Mouse (Mus musculus) stomach, postnatal 0 days (tissue): ENCODE results near the gene Kalrn. TPM values are rescaled to one million over a fixed set of nuclear protein-coding genes. Genes with fewer than 3 reads are reported as not detected.

Experiments
- ATAC-seq: fragments of 200-750 bp; cut with Nextera tagmentation; 2 replicates; pipeline ENCODE4 v1.8.0; 2017; ENCODE audit not compliant: low FRiP score, low TSS enrichment
- DNase-seq: peaks from one replicate; pipeline ENCODE4 v3.0.0-alpha.2; 2016; ENCODE audit warnings: low spot score
- H3K27ac ChIP-seq: fragments of 300-500 bp; sonication (generic); replicated peaks from 2 replicates; pipeline ENCODE4 v1.5.1; 2014; ENCODE audit warnings: mild to moderate bottlenecking, control low read depth
- H3K27me3 ChIP-seq: fragments of 300-500 bp; sonication (generic); 2 replicates; pipeline ENCODE4 v1.6.1; 2014; ENCODE audit warnings: low read length; ENCODE audit not compliant: control insufficient read depth, insufficient read depth
- H3K36me3 ChIP-seq: fragments of 300-500 bp; sonication (generic); 2 replicates; pipeline ENCODE4 v1.6.1; 2014; ENCODE audit warnings: low read length, mixed read lengths; ENCODE audit not compliant: control insufficient read depth, insufficient read depth
- H3K4me1 ChIP-seq: fragments of 300-500 bp; sonication (generic); replicated peaks from 2 replicates; pipeline ENCODE4 v1.6.1; 2014; ENCODE audit warnings: antibody characterized with exemption; ENCODE audit not compliant: control insufficient read depth, insufficient read depth
- H3K4me2 ChIP-seq: fragments of 300-500 bp; sonication (generic); replicated peaks from 2 replicates; pipeline ENCODE4 v1.6.1; 2014; ENCODE audit warnings: low read depth, mild to moderate bottlenecking, control low read depth, moderate library complexity
- H3K4me3 ChIP-seq: fragments of 300-500 bp; sonication (generic); 2 replicates; pipeline ENCODE4 v1.5.1; 2014; ENCODE audit warnings: low read depth, low read length, control low read depth
- H3K9ac ChIP-seq: fragments of 300-500 bp; sonication (generic); 2 replicates; pipeline ENCODE4 v1.6.1; 2014; ENCODE audit warnings: mild to moderate bottlenecking, low read length, control low read depth, mixed read lengths
- H3K9me3 ChIP-seq: fragments of 300-500 bp; sonication (generic); 2 replicates; pipeline ENCODE4 v1.6.1; 2016; ENCODE audit warnings: low read length; ENCODE audit not compliant: control insufficient read depth
- CTCF ChIP-seq: IDR thresholded peaks from 2 replicates; pipeline ENCODE4 v1.5.1; 2016; ENCODE audit warnings: antibody characterized with exemption, low read depth, mild to moderate bottlenecking, moderate library complexity
- EP300 ChIP-seq: optimal IDR thresholded peaks from 2 replicates; pipeline ENCODE3; 2016; ENCODE audit warnings: antibody characterized with exemption
- WGBS: fragments of 180-500 bp; shearing (Covaris S2); extraction: QIAGEN DNeasy Blood & Tissue Kit; methylation state at CpG from one replicate; pipeline ENCODE4 v1.1.7; 2014; 5-methylcytosine and 5-hydroxymethylcytosine counted together
- polyA plus RNA-seq: library from polyadenylated mRNA; unstranded; fragments of >200 nt; fragmentation: Nextera tagmentation; extraction: Ambion mirVana; gene quantifications from 2 replicates; pipeline ENCODE4 v1.2.1, GENCODE M21; 2015

Gene Kalrn
- polyA plus RNA-seq, 1 experiment from 2014 or later: 14.4 TPM

DNA sequence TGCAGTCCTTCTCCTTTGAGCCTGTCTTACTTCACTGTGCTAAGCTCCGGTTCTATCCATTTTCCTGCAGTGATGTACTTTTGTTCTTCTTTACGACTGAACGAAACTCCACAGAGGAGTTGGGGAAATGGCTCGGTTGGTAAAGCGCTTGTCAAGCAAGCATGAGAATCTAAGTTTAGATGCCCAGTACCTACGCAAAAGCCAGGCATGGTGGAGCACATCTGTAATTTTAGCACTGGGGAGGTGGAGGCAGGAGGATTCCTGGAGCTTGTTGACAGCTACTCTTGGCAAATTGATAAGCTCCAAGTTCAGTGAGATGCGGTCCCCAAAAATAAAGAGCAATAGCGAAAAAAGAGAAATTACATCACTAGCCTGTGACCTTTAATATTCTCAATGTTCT lies 82.1 kb downstream of the Kalrn start:
- Histone ChIP-seq H3K9ac (no peak overlapping the region), H3K4me1 (no peaks in the 10 kb centered on the region), H3K36me3 (no peaks in the 10 kb centered on the region), H3K4me2 (no peak overlapping the region), H3K4me3 (no peak overlapping the region), H3K27me3 (no peaks in the 10 kb centered on the region), H3K9me3 (no peaks in the 10 kb centered on the region), H3K27ac (no peak overlapping the region)
- DNase-seq (no peak), ATAC-seq (no peak)
- WGBS: 82% methylated on average over 8 of the region's 8 CpGs
- TF ChIP-seq CTCF (no peak), EP300 (no peak)

- H3K27ac ChIP-seq: no peak overlapping the region
- WGBS: 32% methylated on average over 8 of the region's 8 CpGs
Measured at GRCm38 (mm10) chr16:34490506-34490905, 82.8 kb downstream of the Kalrn start.

GRCm38 (mm10) chr16:34489805-34490325 lies 83.5 kb downstream of the Kalrn start:
- no peaks in the 10 kb centered on the region for H3K4me1 ChIP-seq
- DNase-seq: no peak
- ATAC-seq: no peak
- no peak overlapping the region for H3K4me3 ChIP-seq
- TF ChIP-seq EP300: no peak
- no peak for TF ChIP-seq CTCF
- H3K9ac ChIP-seq: no peak overlapping the region
- 61% methylated on average over 3 of the region's 3 CpGs for WGBS
- H3K36me3 ChIP-seq: no peaks in the 10 kb centered on the region
- H3K9me3 ChIP-seq: no peaks in the 10 kb centered on the region
- no peaks in the 10 kb centered on the region for H3K27me3 ChIP-seq
- no peak overlapping the region for H3K27ac ChIP-seq
- H3K4me2 ChIP-seq: no peak overlapping the region

More at GRCm38 (mm10) chr16:34490506-34490905, 82.8 kb downstream of the Kalrn start:
- peak; percentile 60; the same call in 1 of the 2 replicates for ATAC-seq
- TF ChIP-seq CTCF (no peak), EP300 (no peak)
- peak; percentile 25 for DNase-seq
- Histone ChIP-seq H3K36me3 (no peaks in the 10 kb centered on the region), H3K9ac (no peak overlapping the region), H3K4me2 (no peak overlapping the region), H3K4me3 (no peak overlapping the region), H3K9me3 (no peaks in the 10 kb centered on the region), H3K27me3 (no peaks in the 10 kb centered on the region), H3K4me1 (no peaks in the 10 kb centered on the region)

GRCm38 (mm10) chr16:34487823-34488222 lies 85.5 kb downstream of the Kalrn start:
- TF ChIP-seq EP300 (no peak), CTCF (no peak)
- no peaks in the 10 kb centered on the region for H3K4me1 ChIP-seq
- 90% methylated on average over 5 of the region's 5 CpGs for WGBS
- ATAC-seq (no peak), DNase-seq (no peak)
- no peak overlapping the region for H3K4me3 ChIP-seq
- no peak overlapping the region for H3K27ac ChIP-seq
- H3K9me3 ChIP-seq: no peaks in the 10 kb centered on the region
- no peaks in the 10 kb centered on the region for H3K27me3 ChIP-seq
- no peaks in the 10 kb centered on the region for H3K36me3 ChIP-seq
- no peak overlapping the region for H3K4me2 ChIP-seq
- H3K9ac ChIP-seq: no peak overlapping the region

DNA sequence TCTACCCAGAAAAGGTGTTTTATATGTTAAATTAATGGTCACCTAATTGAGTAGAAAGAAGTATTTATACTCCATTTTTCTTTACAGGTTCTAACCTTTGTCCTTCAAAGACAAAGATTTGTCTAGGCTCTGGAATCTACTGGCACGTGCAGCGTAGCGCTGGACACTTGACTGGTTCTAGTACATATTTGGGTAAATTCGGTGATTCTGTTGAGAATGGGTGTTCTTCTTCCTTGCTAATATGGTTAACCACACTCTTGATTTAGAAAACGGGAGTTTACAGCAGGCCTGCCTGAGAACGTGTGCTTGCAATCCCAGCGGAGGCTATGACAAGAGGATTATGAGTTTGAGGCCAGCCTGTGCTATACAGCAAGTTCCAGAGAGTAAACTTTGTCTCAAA lies 86.1 kb downstream of the Kalrn start:
- Histone ChIP-seq H3K9me3 (no peaks in the 10 kb centered on the region), H3K4me3 (no peak overlapping the region), H3K27me3 (no peaks in the 10 kb centered on the region), H3K36me3 (no peaks in the 10 kb centered on the region), H3K9ac (no peak overlapping the region), H3K27ac (no peak overlapping the region), H3K4me1 (no peaks in the 10 kb centered on the region), H3K4me2 (no peak overlapping the region)
- DNase-seq (no peak), ATAC-seq (no peak)
- whole genome bisulfite sequencing: 84% methylated on average over 7 of the region's 7 CpGs
- TF ChIP-seq EP300: no peak
- no peak for TF ChIP-seq CTCF

GRCm38 (mm10) chr16:34485483-34485882 lies 87.8 kb downstream of the Kalrn start:
- Histone ChIP-seq H3K36me3 (no peaks in the 10 kb centered on the region), H3K27me3 (no peaks in the 10 kb centered on the region), H3K9ac (no peak overlapping the region), H3K27ac (no peak overlapping the region), H3K4me2 (no peak overlapping the region), H3K4me1 (no peaks in the 10 kb centered on the region), H3K9me3 (no peaks in the 10 kb centered on the region), H3K4me3 (no peak overlapping the region)
- 77% methylated on average over 6 of the region's 6 CpGs for WGBS
- ATAC-seq (no peak), DNase-seq (no peak)
- no peak for TF ChIP-seq CTCF
- no peak for TF ChIP-seq EP300
